10 mouse cellular contexts compared by ENCODE assay signal in the genomic region with DNA sequence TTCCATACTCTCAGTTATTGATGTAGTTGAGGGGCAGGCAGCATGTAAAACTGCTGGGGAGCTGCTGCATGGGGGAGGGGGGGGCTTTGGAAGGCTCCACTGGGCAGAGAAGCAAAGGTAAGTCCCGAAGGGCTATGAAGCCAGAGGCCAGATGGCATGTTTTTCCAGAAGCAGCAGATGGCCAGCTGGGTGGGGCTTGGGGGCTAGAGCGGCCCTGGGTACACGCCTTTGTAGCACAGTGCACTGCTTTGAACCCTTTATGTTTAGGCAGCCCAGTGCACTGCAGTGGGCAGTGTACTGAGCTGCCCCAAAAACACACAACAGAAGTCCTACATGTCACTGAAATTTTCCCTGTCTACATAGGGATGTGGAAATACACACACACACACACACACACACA. TPM values are rescaled to one million over a fixed set of nuclear protein-coding genes. Genes with fewer than 3 reads are reported as not detected.
DNase-seq lines count a peak whose midpoint lies in the region; ATAC-seq lines count a peak whose summit lies in the region.
"Had no signal": no experiment of that assay in that cellular context is flagged by ENCODE, and none has a peak within 500 bp of the region (broad histone marks: within the 10 kb centered on the region; RNA-seq: fewer than 3 reads in every experiment).

No protein-coding gene starts in this region.

- no peak overlapping the region for H3K4me3 ChIP-seq in embryonic facial prominence, embryonic 11.5 days (ENCODE audit: low read depth, low read length)
- no peak overlapping the region for H3K4me3 ChIP-seq in limb, embryonic 10.5 days
- no peak overlapping the region for H3K4me3 ChIP-seq in midbrain, embryonic 14.5 days (replicated peaks; ENCODE audit: low read depth, low read length)

- no peaks in the 10 kb centered on the region for H3K27me3 ChIP-seq in embryonic facial prominence, embryonic 11.5 days (ENCODE audit: control insufficient read depth, insufficient read depth, low read length)
- H3K27me3 ChIP-seq in limb, embryonic 10.5 days (ENCODE audit: low read depth, poor library complexity, severe bottlenecking) = no peaks in the 10 kb centered on the region
- H3K27me3 ChIP-seq in midbrain, embryonic 14.5 days (ENCODE audit: control insufficient read depth, insufficient read depth, low read length) = no peaks in the 10 kb centered on the region

- H3K4me1 ChIP-seq in embryonic facial prominence, embryonic 11.5 days (ENCODE audit: control insufficient read depth, insufficient read depth, low read length) = no peaks in the 10 kb centered on the region
- H3K4me1 ChIP-seq in limb, embryonic 10.5 days = peaks cover 5% of the 10 kb centered on the region
- H3K4me1 ChIP-seq in midbrain, embryonic 14.5 days (ENCODE audit: control insufficient read depth, insufficient read depth, low read length) = no peaks in the 10 kb centered on the region

- 0 out of 2 replicates have a peak overlapping the region, but pooled peaks have one; percentile 4 for H3K27ac ChIP-seq in embryonic facial prominence, embryonic 11.5 days (replicated peaks; ENCODE audit: low read depth, low read length)
- H3K27ac ChIP-seq in limb, embryonic 10.5 days = 0 out of 2 replicates have a peak overlapping the region, but pooled peaks have one; percentile 9
- H3K27ac ChIP-seq in midbrain, embryonic 14.5 days (replicated peaks; ENCODE audit: low read depth, low read length) = peak overlapping the region; percentile 45; the same call in 1 of the 2 replicates

- H3K9ac ChIP-seq in embryonic facial prominence, embryonic 11.5 days (replicated peaks; ENCODE audit: low read length) = no peak overlapping the region
- H3K9ac ChIP-seq in midbrain, embryonic 14.5 days (replicated peaks; ENCODE audit: low read length) = no peak overlapping the region

- peak; percentile 81 to 90 for DNase-seq in cerebellum, postnatal 10 days
- peak; percentile 5 for DNase-seq in embryonic facial prominence, embryonic 11.5 days (ENCODE audit: low spot score)
- no peak for DNase-seq in limb, embryonic 10.5 days (ENCODE audit: low spot score)
- DNase-seq in midbrain, embryonic 14.5 days = peak; percentile 61
- DNase-seq in layer of hippocampus, postnatal 36 days = no peak
- no peak for DNase-seq in layer of hippocampus, postnatal 10 days (ENCODE audit: low spot score in 2 of 2)
- DNase-seq in c-Kit-positive CD71-positive TER-119-positive erythroid progenitor cells, embryonic 14.5 days (ENCODE audit: low spot score) = no peak
- DNase-seq: kidney, adult 8-10 months; lung, postnatal 36 days had no signal

- H3K36me3 ChIP-seq in embryonic facial prominence, embryonic 11.5 days (replicated peaks; ENCODE audit: control insufficient read depth, insufficient read depth, low read depth, low read length) = no peaks in the 10 kb centered on the region
- H3K36me3 ChIP-seq in limb, embryonic 10.5 days = no peaks in the 10 kb centered on the region
- H3K36me3 ChIP-seq in midbrain, embryonic 14.5 days (ENCODE audit: control insufficient read depth, insufficient read depth, low read length) = no peaks in the 10 kb centered on the region

- no peak for ATAC-seq in cerebellum, adult (ENCODE audit: insufficient number of reproducible peaks, low FRiP score, low TSS enrichment)
- ATAC-seq in embryonic facial prominence, embryonic 11.5 days (replicated peaks; ENCODE audit: insufficient number of reproducible peaks, low FRiP score, low TSS enrichment, low read depth) = peak; percentile 52; the same call in 1 of the 2 replicates
- peak; percentile 58; the same call in 1 of the 2 replicates for ATAC-seq in midbrain, embryonic 14.5 days (ENCODE audit: low FRiP score, low TSS enrichment)

- 44% methylated on average over 3 of the region's 3 CpGs for WGBS in embryonic facial prominence, embryonic 11.5 days
- 43% methylated on average over 3 of the region's 3 CpGs for WGBS in limb, embryonic 10.5 days
- 14% methylated on average over 3 of the region's 3 CpGs for WGBS in midbrain, embryonic 14.5 days

- H3K4me2 ChIP-seq in embryonic facial prominence, embryonic 11.5 days (ENCODE audit: low read depth, low read length) = no peak overlapping the region
- H3K4me2 ChIP-seq in midbrain, embryonic 14.5 days (ENCODE audit: low read length) = no peak overlapping the region

- no peaks in the 10 kb centered on the region for H3K9me3 ChIP-seq in embryonic facial prominence, embryonic 11.5 days (replicated peaks; ENCODE audit: control insufficient read depth, low read length)
- H3K9me3 ChIP-seq in limb, embryonic 10.5 days (replicated peaks) = no peaks in the 10 kb centered on the region
- H3K9me3 ChIP-seq in midbrain, embryonic 14.5 days (ENCODE audit: control insufficient read depth, low read length) = no peaks in the 10 kb centered on the region

RNA-seq across cellular contexts. Expression of gene Fuca1, which starts 7.7 kb away (rescaled TPM):
- polyA plus RNA-seq in embryonic facial prominence, embryonic 11.5 days (2014; fragmentation: Nextera tagmentation; extraction: Ambion mirVana) = 39.2 and 45.5 TPM in 2 replicates
- 42.5 and 52.3 TPM in 2 replicates for polyA plus RNA-seq in limb, embryonic 10.5 days (2016; fragmentation: Nextera tagmentation; extraction: Ambion mirVana)
- 57.4 and 62.7 TPM in 2 replicates for polyA plus RNA-seq in midbrain, embryonic 14.5 days (2014; fragmentation: Nextera tagmentation; extraction: Ambion mirVana)
- total RNA-seq in layer of hippocampus, postnatal 36 days (2021) = 10 to 100 TPM; 33.4 to 43.1 TPM
- total RNA-seq in layer of hippocampus, postnatal 10 days (2021) = 10 to 100 TPM; 50.9 to 56.1 TPM

RNA-seq across cellular contexts. Expression of gene Cnr2, which starts 17.6 kb away (rescaled TPM):
- polyA plus RNA-seq in embryonic facial prominence, embryonic 11.5 days (2014; fragmentation: Nextera tagmentation; extraction: Ambion mirVana) = 0.25 and 0.43 TPM in 2 replicates
- 0.38 and 0.53 TPM in 2 replicates for polyA plus RNA-seq in limb, embryonic 10.5 days (2016; fragmentation: Nextera tagmentation; extraction: Ambion mirVana)
- polyA plus RNA-seq in midbrain, embryonic 14.5 days (2014; fragmentation: Nextera tagmentation; extraction: Ambion mirVana) = 0.17 TPM in 1 of 2 replicates, not detected in the other
- total RNA-seq in layer of hippocampus, postnatal 36 days (2021) = under 1 TPM in 1 of 2 experiments, not detected in 1; 0.15 TPM
- total RNA-seq in layer of hippocampus, postnatal 10 days (2021) = under 1 TPM; 0.18 to 0.22 TPM

RNA-seq across cellular contexts. Expression of gene Hmgcl, which starts 33.4 kb away (rescaled TPM):
- polyA plus RNA-seq in embryonic facial prominence, embryonic 11.5 days (2014; fragmentation: Nextera tagmentation; extraction: Ambion mirVana) = 67.0 and 76.0 TPM in 2 replicates
- 68.4 and 78.9 TPM in 2 replicates for polyA plus RNA-seq in limb, embryonic 10.5 days (2016; fragmentation: Nextera tagmentation; extraction: Ambion mirVana)
- polyA plus RNA-seq in midbrain, embryonic 14.5 days (2014; fragmentation: Nextera tagmentation; extraction: Ambion mirVana) = 57.6 and 61.0 TPM in 2 replicates
- total RNA-seq in layer of hippocampus, postnatal 36 days (2021) = 10 to 100 TPM; 35.5 to 36.4 TPM
- total RNA-seq in layer of hippocampus, postnatal 10 days (2021) = 10 to 100 TPM; 33.6 to 36.3 TPM

RNA-seq across cellular contexts. Expression of gene Pnrc2, which starts 39.2 kb away (rescaled TPM):
- 227 and 251 TPM in 2 replicates for polyA plus RNA-seq in embryonic facial prominence, embryonic 11.5 days (2014; fragmentation: Nextera tagmentation; extraction: Ambion mirVana)
- 177 and 208 TPM in 2 replicates for polyA plus RNA-seq in limb, embryonic 10.5 days (2016; fragmentation: Nextera tagmentation; extraction: Ambion mirVana)
- 90.8 and 122 TPM in 2 replicates for polyA plus RNA-seq in midbrain, embryonic 14.5 days (2014; fragmentation: Nextera tagmentation; extraction: Ambion mirVana)
- 10 to 100 TPM; 54.5 to 56.3 TPM for total RNA-seq in layer of hippocampus, postnatal 36 days (2021)
- total RNA-seq in layer of hippocampus, postnatal 10 days (2021) = 10 to 100 TPM; 59.0 to 80.1 TPM

RNA-seq across cellular contexts. Expression of gene Gale, which starts 50.7 kb away (rescaled TPM):
- polyA plus RNA-seq in embryonic facial prominence, embryonic 11.5 days (2014; fragmentation: Nextera tagmentation; extraction: Ambion mirVana) = 23.1 and 25.8 TPM in 2 replicates
- 38.7 and 39.2 TPM in 2 replicates for polyA plus RNA-seq in limb, embryonic 10.5 days (2016; fragmentation: Nextera tagmentation; extraction: Ambion mirVana)
- polyA plus RNA-seq in midbrain, embryonic 14.5 days (2014; fragmentation: Nextera tagmentation; extraction: Ambion mirVana) = 31.8 and 42.5 TPM in 2 replicates
- total RNA-seq in layer of hippocampus, postnatal 36 days (2021) = 10 to 100 TPM; 17.7 to 20.7 TPM
- total RNA-seq in layer of hippocampus, postnatal 10 days (2021) = 10 to 100 TPM; 34.6 to 36.2 TPM

Comparison
In these comparisons a context has a peak if more than half of its experiments do, and no peak if none do; other contexts are left out.
1. DNase-seq: peak in cerebellum, postnatal 10 days (2 of 2), embryonic facial prominence, embryonic 11.5 days (single experiment) and midbrain, embryonic 14.5 days (single experiment); none in limb, embryonic 10.5 days (single experiment), layer of hippocampus, postnatal 36 days (0 of 2), layer of hippocampus, postnatal 10 days (0 of 2) and c-Kit-positive CD71-positive TER-119-positive erythroid progenitor cells, embryonic 14.5 days (single experiment).
2. Peak in every context shown above with its lines, with median percentiles within 50 percentile points of each other: H3K27ac ChIP-seq.